Mouse (Mus musculus) cerebellum, adult 9-10 months (tissue): Measurements from ENCODE around the gene Adcy5.

Source experiments
- DNase-seq: peaks from one replicate; pipeline ENCODE4 v3.0.0; 2022

The Adcy5 gene

GRCm38 (mm10) chr16:35319773-35320172 is 165.1 kb downstream of the Adcy5 start:
- no peak for DNase-seq

DNA sequence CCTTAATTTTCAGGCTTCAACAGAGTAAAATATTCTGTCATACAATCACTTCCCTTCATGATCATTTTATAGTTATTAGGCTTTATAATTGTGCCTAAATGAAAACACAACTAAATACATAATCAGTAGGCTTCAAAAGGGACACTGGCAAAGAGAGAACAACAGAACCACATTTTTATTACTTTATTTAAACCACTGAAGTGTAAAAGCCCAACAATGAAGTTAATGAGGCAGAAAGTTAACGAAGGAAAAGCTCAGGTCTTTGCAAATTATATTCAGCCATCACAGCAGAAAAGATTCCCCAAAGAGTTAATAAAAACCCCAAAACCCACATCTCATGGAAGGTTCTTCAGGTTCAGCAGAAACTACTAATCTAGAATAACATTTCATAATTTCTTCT is 175.8 kb downstream of the Adcy5 start:
- DNase-seq, result no peak
